Mouse (Mus musculus): ENCODE results near the gene Tnfaip8l2. TPM values are rescaled to one million over a fixed set of nuclear protein-coding genes. Genes with fewer than 3 reads are reported as not detected.

Tnfaip8l2 gene
- polyA plus RNA-seq (2015; fragmentation: Nextera tagmentation; extraction: Ambion mirVana), result 39.0 and 41.2 TPM in 2 replicates

- peak; percentile 57 for DNase-seq (ENCODE audit: low spot score)
Observed at GRCm38 (mm10) chr3:95141952-95142616, at the start of gene Tnfaip8l2. Gene Tnfaip8l2 (minus strand): TSS chr3:95142360.

GRCm38 (mm10) chr3:95186888-95187287, 44.7 kb upstream of the Tnfaip8l2 start:
- no peak for DNase-seq (ENCODE audit: low spot score)

GRCm38 (mm10) chr3:95186100-95186499, 43.9 kb upstream of the Tnfaip8l2 start:
- DNase-seq (ENCODE audit: low spot score), result no peak

GRCm38 (mm10) chr3:95184796-95185577, 42.8 kb upstream of the Tnfaip8l2 start:
- DNase-seq (ENCODE audit: low spot score), result no peak

- no peak for DNase-seq (ENCODE audit: low spot score)
Observed at GRCm38 (mm10) chr3:95181841-95182240, 39.7 kb upstream of the Tnfaip8l2 start.

- DNase-seq (ENCODE audit: low spot score), result no peak
Observed at GRCm38 (mm10) chr3:95179890-95180289, 37.7 kb upstream of the Tnfaip8l2 start.

GRCm38 (mm10) chr3:95178948-95179347, 36.8 kb upstream of the Tnfaip8l2 start:
- no peak for DNase-seq (ENCODE audit: low spot score)

- DNase-seq (ENCODE audit: low spot score), result no peak
Observed at GRCm38 (mm10) chr3:95177583-95177982, 35.4 kb upstream of the Tnfaip8l2 start.

- no peak for DNase-seq (ENCODE audit: low spot score)
Observed at GRCm38 (mm10) chr3:95176500-95176899, 34.3 kb upstream of the Tnfaip8l2 start.

GRCm38 (mm10) chr3:95174011-95174592, 31.9 kb upstream of the Tnfaip8l2 start:
- peak; percentile 82 for DNase-seq (ENCODE audit: low spot score)

- no peak for DNase-seq (ENCODE audit: low spot score)
Observed at GRCm38 (mm10) chr3:95173256-95173949, 31.2 kb upstream of the Tnfaip8l2 start.

- no peak for DNase-seq (ENCODE audit: low spot score)
Observed at GRCm38 (mm10) chr3:95172526-95173255, 30.5 kb upstream of the Tnfaip8l2 start.

GRCm38 (mm10) chr3:95171105-95171504, 28.9 kb upstream of the Tnfaip8l2 start:
- no peak for DNase-seq (ENCODE audit: low spot score)

GRCm38 (mm10) chr3:95169996-95170395, 27.8 kb upstream of the Tnfaip8l2 start:
- DNase-seq (ENCODE audit: low spot score), result no peak

GRCm38 (mm10) chr3:95164840-95165239, 22.7 kb upstream of the Tnfaip8l2 start:
- DNase-seq (ENCODE audit: low spot score), result no peak

GRCm38 (mm10) chr3:95164256-95164550, 22.0 kb upstream of the Tnfaip8l2 start:
- DNase-seq (ENCODE audit: low spot score), result no peak

- no peak for DNase-seq (ENCODE audit: low spot score)
Observed at GRCm38 (mm10) chr3:95163419-95164255, 21.5 kb upstream of the Tnfaip8l2 start.

GRCm38 (mm10) chr3:95162345-95162628, 20.1 kb upstream of the Tnfaip8l2 start:
- DNase-seq (ENCODE audit: low spot score), result no peak

GRCm38 (mm10) chr3:95161618-95162344, 19.6 kb upstream of the Tnfaip8l2 start:
- DNase-seq (ENCODE audit: low spot score), result no peak

GRCm38 (mm10) chr3:95161041-95161551, 18.9 kb upstream of the Tnfaip8l2 start:
- no peak for DNase-seq (ENCODE audit: low spot score)
